Mouse (Mus musculus) erythroblast, adult 5-6 weeks (primary cell): ENCODE results near the gene Rpf1. TPM values are rescaled to one million over a fixed set of nuclear protein-coding genes. Genes with fewer than 3 reads are reported as not detected.

Source experiments
- ATAC-seq: replicated peaks from 2 replicates; pipeline ENCODE4 v1.8.0; 2016; ENCODE audit warnings: moderate number of reproducible peaks, mild to moderate bottlenecking, moderate TSS enrichment, inconsistent platforms; ENCODE audit not compliant: poor library complexity, low FRiP score, severe bottlenecking
- total RNA-seq, 2 experiments: library from RNA; stranded (forward) in 1 of 2; stranded (reverse) in 1 of 2; fragments of 150-400 nt in 1 of 2; fragments of 200-764, 138-1000 nt in 1 of 2; gene quantifications; 2 replicates each; pipeline versions ENCODE4 v1.2.3 to v1.2.4; 2015 to 2017; ENCODE audit warnings: low replicate concordance in 2 of 2

Rpf1 gene
- total RNA-seq (2015; ENCODE audit: low replicate concordance), result 18.4 and 34.9 TPM in 2 replicates
- 46.6 and 47.1 TPM in 2 replicates for total RNA-seq (2017; ENCODE audit: low replicate concordance)

GRCm38 (mm10) chr3:146520798-146521651 lies at the start of gene Rpf1:
TSS of gene Rpf1 (minus strand) at chr3:146521429.
- ATAC-seq, result peak; percentile 99

- ATAC-seq, result no peak
These were observed 49.7 kb upstream of the Rpf1 start for GRCm38 (mm10) chr3:146570939-146571338.

DNA sequence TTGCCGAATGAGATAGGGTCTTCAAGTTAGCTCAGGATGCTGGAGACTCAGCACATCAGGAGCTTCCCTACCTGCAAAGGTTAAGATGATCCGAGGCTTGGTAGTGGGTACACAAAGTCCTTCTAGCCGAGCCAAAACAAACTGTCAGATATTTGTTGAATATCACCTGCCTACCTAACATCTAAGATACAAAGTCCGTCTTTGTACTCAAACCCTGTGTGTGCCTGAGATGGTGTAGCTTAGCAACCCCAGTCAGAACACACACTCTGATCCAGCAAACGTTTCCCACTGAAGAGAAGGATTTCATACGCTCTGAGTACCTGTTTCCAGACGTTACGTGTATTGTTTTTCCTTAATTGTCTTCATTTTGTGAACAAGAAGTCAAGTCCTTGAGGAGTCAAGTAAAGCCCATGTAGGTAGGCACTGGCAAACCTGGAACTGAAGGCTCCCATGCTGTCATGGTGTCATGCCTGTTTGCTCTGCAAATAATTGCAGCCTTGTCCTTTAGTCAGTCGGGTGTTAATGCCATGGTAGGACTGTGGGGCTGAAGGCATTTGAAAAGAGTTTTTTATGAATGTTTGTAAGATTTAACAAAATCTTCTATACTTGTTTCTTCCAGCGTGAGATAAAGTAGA lies 49.0 kb upstream of the Rpf1 start, which contains the start of gene Uox:
Uox (plus strand) TSS at position 279 of the 635 bp plus-strand sequence.
- ATAC-seq, result no peak

DNA sequence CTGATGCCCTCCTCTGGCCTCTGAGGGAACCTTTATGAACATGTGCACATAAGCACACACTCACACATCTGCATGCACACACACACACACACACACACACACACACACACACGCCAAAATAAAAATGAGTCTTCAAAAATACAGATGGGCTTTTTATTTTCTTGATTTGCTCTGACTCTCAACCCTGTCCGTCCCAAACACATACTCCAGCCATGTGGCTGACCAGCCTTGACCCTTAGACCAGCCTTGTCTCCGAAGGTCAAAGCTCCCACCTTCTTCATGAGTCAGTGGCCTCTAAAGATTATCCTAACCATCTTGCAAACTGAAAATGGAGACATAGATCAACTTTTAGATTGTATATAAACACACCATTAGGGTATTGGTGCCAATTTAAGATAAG lies 48.4 kb upstream of the Rpf1 start:
- ATAC-seq, result no peak

GRCm38 (mm10) chr3:146567884-146568530 lies 46.8 kb upstream of the Rpf1 start:
- ATAC-seq, result 0 out of 2 replicates have a peak, but pooled peaks have one; percentile 52

DNA sequence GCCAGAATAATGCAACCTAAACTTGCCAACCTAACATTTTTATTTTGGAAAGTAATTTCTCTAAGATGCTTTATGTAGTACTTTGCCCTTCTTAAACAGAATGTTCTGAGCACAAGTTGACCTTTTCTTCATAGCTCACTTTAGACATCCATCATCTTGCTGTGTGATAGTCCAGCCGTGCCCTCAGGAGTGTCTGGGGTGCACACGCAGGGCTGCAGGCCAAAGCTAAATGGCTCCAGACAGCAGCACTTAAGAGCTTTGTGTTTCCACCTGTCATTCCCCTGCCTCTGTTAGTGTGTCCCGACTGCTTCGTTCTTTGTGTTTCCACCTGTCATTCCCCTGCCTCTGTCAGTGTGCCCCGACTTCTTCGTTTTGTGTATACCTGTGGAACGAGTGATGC lies 46.1 kb upstream of the Rpf1 start:
- no peak for ATAC-seq

- no peak for ATAC-seq
These were observed 43.8 kb upstream of the Rpf1 start for GRCm38 (mm10) chr3:146565065-146565411.

DNA sequence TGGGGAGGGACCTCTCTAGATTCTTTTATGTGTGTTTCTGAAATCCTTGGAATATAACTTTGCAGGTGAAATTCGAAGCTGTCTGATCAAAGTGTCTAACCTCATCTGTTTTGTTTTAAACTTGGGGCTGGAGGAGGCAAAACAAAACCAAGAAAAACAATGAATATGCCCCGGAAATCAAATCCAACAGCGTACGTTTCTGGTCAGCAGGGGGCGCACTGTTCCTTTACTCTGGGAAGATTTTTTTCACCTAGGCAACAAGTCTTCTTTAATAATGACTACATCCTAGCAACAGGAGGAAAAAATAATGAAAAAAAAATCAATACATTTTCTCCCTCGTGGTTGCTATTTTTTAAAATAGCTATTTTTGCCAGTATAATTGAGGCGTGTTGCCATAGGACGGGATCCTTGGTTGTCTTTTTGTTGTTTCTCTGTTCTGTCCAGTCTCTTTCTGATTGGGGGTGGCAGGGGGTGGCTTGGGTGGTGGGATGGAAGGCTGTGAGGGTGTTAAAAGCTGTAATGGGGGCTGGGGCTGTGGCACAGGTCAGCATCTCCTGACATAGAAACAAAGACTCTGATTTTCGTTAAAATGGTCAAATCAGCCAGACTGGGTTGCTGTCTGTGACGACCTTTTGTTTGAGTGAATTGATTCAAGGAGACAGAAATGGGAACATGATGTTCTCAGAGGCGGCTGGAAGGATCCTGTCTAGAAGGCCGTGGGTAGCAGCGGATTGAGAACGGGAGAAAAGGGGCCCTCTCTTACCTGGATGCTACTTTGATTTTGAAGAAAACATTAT lies 43.2 kb upstream of the Rpf1 start:
- no peak for ATAC-seq

- no peak for ATAC-seq
These were observed 41.7 kb upstream of the Rpf1 start for GRCm38 (mm10) chr3:146562936-146563335.

GRCm38 (mm10) chr3:146557507-146557906 lies 36.3 kb upstream of the Rpf1 start:
- no peak for ATAC-seq

GRCm38 (mm10) chr3:146556567-146556966 lies 35.3 kb upstream of the Rpf1 start:
- no peak for ATAC-seq

DNA sequence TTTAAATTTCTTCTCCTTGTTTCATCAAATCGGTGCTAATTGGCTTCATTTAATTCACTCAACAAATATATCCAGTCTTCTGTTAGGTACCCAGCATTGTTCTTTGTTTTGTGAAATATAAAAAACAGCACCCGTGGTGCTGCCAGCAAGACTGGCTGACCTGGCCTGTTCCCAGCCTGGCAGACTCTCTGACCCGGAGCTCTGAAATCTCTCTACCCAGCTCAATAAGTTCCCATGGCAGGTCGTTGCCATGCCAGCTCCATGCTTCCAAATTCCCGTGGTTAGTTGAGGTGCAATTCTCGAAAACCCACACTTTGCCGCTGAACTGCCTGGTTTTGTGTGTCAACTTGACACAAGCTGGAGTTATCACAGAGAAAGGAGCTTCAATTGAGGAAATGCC lies 33.6 kb upstream of the Rpf1 start:
- no peak for ATAC-seq

- ATAC-seq, result no peak
These were observed 22.4 kb upstream of the Rpf1 start for GRCm38 (mm10) chr3:146543632-146544031.

GRCm38 (mm10) chr3:146540521-146541273 lies 19.5 kb upstream of the Rpf1 start:
- no peak for ATAC-seq

GRCm38 (mm10) chr3:146534986-146535385 lies 13.8 kb upstream of the Rpf1 start:
- ATAC-seq, result no peak

- ATAC-seq, result no peak
These were observed 7.1 kb upstream of the Rpf1 start for GRCm38 (mm10) chr3:146528335-146528734.

DNA sequence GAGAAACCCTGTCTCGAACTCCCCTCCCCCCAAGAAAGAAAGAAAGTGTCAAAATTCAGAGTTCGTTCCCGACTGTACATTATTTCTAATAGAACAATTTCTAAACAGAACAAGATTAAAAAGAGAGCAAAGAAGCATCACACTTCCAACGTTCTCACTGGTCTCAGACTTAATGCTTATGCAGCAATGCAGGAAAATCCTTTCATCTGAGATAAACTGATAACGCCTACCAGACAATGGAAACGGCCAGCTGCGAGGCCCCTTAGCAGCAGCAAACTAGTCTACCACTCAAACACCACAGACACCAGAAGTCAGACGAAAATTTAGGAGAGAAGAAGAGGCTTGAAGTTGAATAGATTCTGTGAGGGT lies 407 bp upstream of the Rpf1 start:
- no peak; the same call in 1 of the 2 replicates for ATAC-seq

- ATAC-seq, result no peak
These were observed 917 bp downstream of the Rpf1 start for GRCm38 (mm10) chr3:146520226-146520797.

DNA sequence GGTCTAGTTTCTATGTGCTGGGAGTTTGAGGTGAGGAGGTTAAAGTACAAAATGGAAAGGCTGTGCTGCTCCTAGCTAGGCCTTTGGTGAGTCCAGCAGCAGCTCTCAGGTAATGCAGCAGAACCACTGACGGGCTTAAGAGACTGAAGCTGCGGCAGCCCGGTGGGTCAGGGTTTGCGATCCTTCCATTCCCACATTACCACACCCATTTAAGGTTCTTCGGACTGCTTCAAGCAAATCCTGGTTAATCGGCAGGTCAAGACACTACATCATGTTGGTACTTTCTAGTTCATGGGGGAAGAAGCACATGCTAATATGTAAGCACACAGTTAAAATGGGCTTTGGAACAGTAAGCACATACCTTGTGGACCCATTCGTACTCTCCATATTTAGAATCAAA lies 14.5 kb downstream of the Rpf1 start:
- no peak for ATAC-seq
